Mouse (Mus musculus) heart, embryonic 15.5 days (tissue): Measurements from ENCODE around the gene Exoc4. TPM values are rescaled to one million over a fixed set of nuclear protein-coding genes. Genes with fewer than 3 reads are reported as not detected.
A peak's percentile ranks its signal among the peaks of the same experiment; 100 is the strongest.

Experiments
- ATAC-seq: fragments of 200-750 bp; cut with Nextera tagmentation; replicated peaks from 2 replicates; pipeline ENCODE4 v1.8.0; 2017; ENCODE audit warnings: low read depth, moderate TSS enrichment; ENCODE audit not compliant: insufficient number of reproducible peaks, insufficient read depth, low FRiP score
- H3K27ac ChIP-seq: fragments of 300-500 bp; sonication (generic); 2 replicates; pipeline ENCODE4 v1.5.1; 2015; ENCODE audit warnings: mild to moderate bottlenecking, inconsistent platforms
- H3K27me3 ChIP-seq: fragments of 300-500 bp; sonication (generic); 2 replicates; pipeline ENCODE4 v1.6.1; 2015; ENCODE audit warnings: inconsistent platforms
- H3K36me3 ChIP-seq: fragments of 300-500 bp; sonication (generic); 2 replicates; pipeline ENCODE4 v1.6.1; 2015; ENCODE audit warnings: mild to moderate bottlenecking, inconsistent platforms
- H3K4me1 ChIP-seq: fragments of 300-500 bp; sonication (generic); replicated peaks from 2 replicates; pipeline ENCODE4 v1.6.1; 2015; ENCODE audit warnings: inconsistent platforms
- H3K4me2 ChIP-seq: fragments of 300-500 bp; sonication (generic); 2 replicates; pipeline ENCODE4 v1.6.1; 2015; ENCODE audit warnings: inconsistent platforms, mild to moderate bottlenecking, moderate library complexity
- H3K4me3 ChIP-seq: fragments of 300-500 bp; sonication (generic); 2 replicates; pipeline ENCODE4 v1.5.1; 2015; ENCODE audit warnings: mild to moderate bottlenecking, inconsistent platforms
- H3K9ac ChIP-seq: fragments of 300-500 bp; sonication (generic); 2 replicates; pipeline ENCODE4 v1.6.1; 2015; ENCODE audit warnings: mild to moderate bottlenecking, inconsistent platforms
- H3K9me3 ChIP-seq: fragments of 300-500 bp; sonication (generic); replicated peaks from 2 replicates; pipeline ENCODE4 v1.6.1; 2016; ENCODE audit warnings: inconsistent platforms
- WGBS: fragments of 180-500 bp; shearing (Covaris S2); methylation state at CpG from one replicate; pipeline ENCODE4 v1.1.7; 2015; ENCODE audit warnings: mixed read lengths; 5-methylcytosine and 5-hydroxymethylcytosine counted together
- polyA plus RNA-seq: library from polyadenylated mRNA; unstranded; fragments of >200 nt; fragmentation: Nextera tagmentation; extraction: Ambion mirVana; gene quantifications from 2 replicates; pipeline ENCODE4 v1.2.1, GENCODE M21; 2015

Gene Exoc4
- polyA plus RNA-seq, 1 experiment from 2014 or later: 26.5 TPM

- H3K27ac ChIP-seq: no peak overlapping the region
- H3K27me3 ChIP-seq: no peaks in the 10 kb centered on the region
- no peak overlapping the region for H3K4me3 ChIP-seq
- no peaks in the 10 kb centered on the region for H3K36me3 ChIP-seq
- H3K9ac ChIP-seq: no peak overlapping the region
- no peak overlapping the region for H3K4me2 ChIP-seq
- no peaks in the 10 kb centered on the region for H3K9me3 ChIP-seq
- WGBS: 41% methylated on average over 1 of the region's 1 CpGs
- ATAC-seq: no peak
- peaks cover 5% of the 10 kb centered on the region; the same call in 1 of the 2 replicates for H3K4me1 ChIP-seq
These were observed 656.2 kb downstream of the Exoc4 start for GRCm38 (mm10) chr6:33905099-33905498.

DNA sequence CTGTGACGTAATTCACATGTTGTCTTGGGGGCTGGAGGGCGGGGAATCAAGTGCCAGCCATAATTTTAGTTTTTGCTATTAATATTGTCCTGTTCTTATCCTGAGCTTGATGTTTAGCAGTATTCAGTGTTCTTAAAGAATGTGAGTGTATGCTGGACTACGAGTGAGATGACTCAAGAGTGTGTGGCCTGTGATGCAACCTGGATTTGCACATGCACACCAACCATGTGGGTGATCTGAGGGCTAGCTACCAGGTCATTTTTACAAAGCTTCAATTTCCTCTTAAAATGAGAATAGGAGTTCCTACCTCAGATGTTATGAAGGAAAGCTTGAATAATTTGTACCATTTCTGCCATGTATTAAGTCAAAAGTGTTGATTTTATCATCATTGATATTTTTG, 661.8 kb downstream of the Exoc4 start:
- H3K27me3 ChIP-seq: no peaks in the 10 kb centered on the region
- H3K4me1 ChIP-seq: peaks cover 12% of the 10 kb centered on the region
- H3K4me2 ChIP-seq: no peak overlapping the region
- WGBS: 78% methylated on average over 3 of the region's 3 CpGs
- H3K27ac ChIP-seq: no peak overlapping the region
- no peak for ATAC-seq
- no peak overlapping the region for H3K4me3 ChIP-seq
- no peaks in the 10 kb centered on the region for H3K9me3 ChIP-seq
- no peak overlapping the region for H3K9ac ChIP-seq
- no peaks in the 10 kb centered on the region for H3K36me3 ChIP-seq

DNA sequence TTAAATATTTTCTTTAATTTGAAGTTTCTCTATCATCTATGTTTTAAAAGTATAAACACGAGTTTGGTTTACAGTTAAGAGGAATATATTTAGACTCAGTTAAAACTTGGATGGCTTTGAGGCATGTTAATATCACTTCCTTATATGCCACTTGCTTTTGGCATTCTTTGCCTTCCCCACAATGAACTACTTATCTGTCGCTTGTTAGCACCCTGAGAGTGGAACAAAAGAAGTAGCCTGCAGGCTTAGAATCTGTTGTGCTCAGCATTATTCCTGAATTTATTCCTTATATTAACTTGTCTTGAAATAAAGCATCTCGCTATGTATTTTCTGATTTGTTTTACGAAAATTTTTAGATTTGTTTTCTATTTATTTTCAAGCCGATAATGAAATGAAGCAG, 664.2 kb downstream of the Exoc4 start:
- no peak for ATAC-seq
- H3K27ac ChIP-seq: peak overlapping the region; percentile 80
- H3K9me3 ChIP-seq: no peaks in the 10 kb centered on the region
- 50% methylated on average over 5 of the region's 5 CpGs for WGBS
- no peaks in the 10 kb centered on the region for H3K27me3 ChIP-seq
- no peak overlapping the region for H3K9ac ChIP-seq
- H3K4me3 ChIP-seq: no peak overlapping the region
- peaks cover 12% of the 10 kb centered on the region for H3K4me1 ChIP-seq
- no peaks in the 10 kb centered on the region for H3K36me3 ChIP-seq
- H3K4me2 ChIP-seq: no peak overlapping the region

DNA sequence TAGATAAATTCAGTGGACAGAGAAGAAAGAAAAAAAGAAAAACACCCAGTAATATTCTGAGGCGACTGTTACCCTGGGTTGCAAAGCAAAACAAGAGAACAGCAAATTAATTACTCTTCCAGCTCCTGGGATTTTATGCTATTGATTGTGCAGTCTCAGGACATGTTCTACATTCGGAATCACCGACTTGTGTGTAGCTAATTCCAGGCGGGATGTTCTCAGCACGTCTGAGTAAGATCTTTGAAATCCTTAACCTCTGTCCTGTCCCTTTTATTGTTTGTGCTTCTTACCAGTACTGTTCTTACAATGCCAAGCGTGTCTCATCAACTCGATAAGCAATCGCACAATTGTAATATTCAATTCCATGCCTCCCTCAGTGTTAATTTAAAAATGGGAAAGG, 664.6 kb downstream of the Exoc4 start:
- Histone ChIP-seq H3K27ac (peak overlapping the region; percentile 80; the same call in 1 of the 2 replicates), H3K4me3 (no peak overlapping the region), H3K36me3 (no peaks in the 10 kb centered on the region), H3K9me3 (no peaks in the 10 kb centered on the region), H3K4me1 (peaks cover 12% of the 10 kb centered on the region), H3K4me2 (no peak overlapping the region), H3K9ac (no peak overlapping the region), H3K27me3 (no peaks in the 10 kb centered on the region)
- no peak for ATAC-seq
- WGBS: 69% methylated on average over 8 of the region's 8 CpGs

GRCm38 (mm10) chr6:33913964-33914363, 665.1 kb downstream of the Exoc4 start:
- H3K27me3 ChIP-seq: no peaks in the 10 kb centered on the region
- no peak overlapping the region for H3K4me3 ChIP-seq
- H3K9me3 ChIP-seq: no peaks in the 10 kb centered on the region
- 79% methylated on average over 4 of the region's 4 CpGs for WGBS
- H3K4me2 ChIP-seq: no peak overlapping the region
- no peak for ATAC-seq
- no peaks in the 10 kb centered on the region for H3K36me3 ChIP-seq
- H3K27ac ChIP-seq: no peak overlapping the region
- no peak overlapping the region for H3K9ac ChIP-seq
- peaks cover 12% of the 10 kb centered on the region for H3K4me1 ChIP-seq

GRCm38 (mm10) chr6:33923571-33923970, 674.7 kb downstream of the Exoc4 start:
- ATAC-seq: no peak
- H3K4me2 ChIP-seq: no peak overlapping the region
- no peak overlapping the region for H3K9ac ChIP-seq
- WGBS: 85% methylated on average over 2 of the region's 2 CpGs
- no peak overlapping the region for H3K27ac ChIP-seq
- H3K27me3 ChIP-seq: no peaks in the 10 kb centered on the region
- H3K36me3 ChIP-seq: no peaks in the 10 kb centered on the region
- no peak overlapping the region for H3K4me3 ChIP-seq
- H3K9me3 ChIP-seq: no peaks in the 10 kb centered on the region
- H3K4me1 ChIP-seq: no peaks in the 10 kb centered on the region

GRCm38 (mm10) chr6:33924888-33925287, 676.0 kb downstream of the Exoc4 start:
- Histone ChIP-seq H3K36me3 (no peaks in the 10 kb centered on the region), H3K4me3 (no peak overlapping the region), H3K9ac (no peak overlapping the region), H3K4me2 (no peak overlapping the region), H3K4me1 (peaks cover 6% of the 10 kb centered on the region), H3K27me3 (no peaks in the 10 kb centered on the region), H3K27ac (no peak overlapping the region), H3K9me3 (no peaks in the 10 kb centered on the region)
- ATAC-seq: no peak
- WGBS: 94% methylated on average over 4 of the region's 4 CpGs

DNA sequence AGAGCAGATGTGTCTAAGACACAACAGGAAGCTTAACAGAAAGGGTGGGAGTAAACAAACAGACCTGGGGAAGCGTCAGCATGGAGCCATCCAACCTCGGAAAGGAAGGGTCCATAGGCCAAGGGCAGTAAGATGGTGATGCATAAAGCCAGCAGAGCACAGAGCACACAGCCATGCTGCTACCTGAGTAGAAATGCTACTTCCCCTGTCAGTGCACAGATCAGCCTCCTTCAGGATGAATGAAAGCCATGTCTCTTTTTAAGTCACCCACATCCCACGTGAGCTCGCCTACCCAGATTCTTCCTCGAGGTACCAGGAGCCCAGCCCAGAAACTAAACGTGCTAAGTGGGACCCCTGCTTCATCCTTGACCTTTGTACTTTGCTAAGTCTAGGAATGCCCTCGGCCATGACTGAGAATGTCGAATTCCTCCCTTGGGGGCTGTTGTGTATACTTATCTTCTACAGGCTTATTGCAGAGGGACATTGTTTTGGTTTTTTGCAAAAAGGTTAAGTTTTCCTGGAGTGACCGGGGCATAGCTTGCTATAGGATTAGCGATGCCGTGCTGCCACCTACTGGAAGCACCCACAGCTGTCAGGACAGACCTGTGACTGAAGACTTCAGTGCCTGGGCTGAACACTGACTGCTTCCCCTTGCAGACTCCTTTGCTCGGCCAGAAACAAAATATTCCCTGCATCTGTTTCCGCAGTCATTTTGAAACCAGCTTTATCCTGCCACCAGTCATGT, 680.6 kb downstream of the Exoc4 start:
- Histone ChIP-seq H3K9ac (no peak overlapping the region), H3K4me3 (no peak overlapping the region), H3K4me1 (peaks cover 10% of the 10 kb centered on the region), H3K4me2 (peak overlapping the region; percentile 17; the same call in 1 of the 2 replicates), H3K9me3 (no peaks in the 10 kb centered on the region), H3K36me3 (no peaks in the 10 kb centered on the region), H3K27me3 (no peaks in the 10 kb centered on the region), H3K27ac (peak overlapping the region; percentile 53; the same call in 1 of the 2 replicates)
- peak; percentile 80 for ATAC-seq
- 18% methylated on average over 13 of the region's 13 CpGs for WGBS

DNA sequence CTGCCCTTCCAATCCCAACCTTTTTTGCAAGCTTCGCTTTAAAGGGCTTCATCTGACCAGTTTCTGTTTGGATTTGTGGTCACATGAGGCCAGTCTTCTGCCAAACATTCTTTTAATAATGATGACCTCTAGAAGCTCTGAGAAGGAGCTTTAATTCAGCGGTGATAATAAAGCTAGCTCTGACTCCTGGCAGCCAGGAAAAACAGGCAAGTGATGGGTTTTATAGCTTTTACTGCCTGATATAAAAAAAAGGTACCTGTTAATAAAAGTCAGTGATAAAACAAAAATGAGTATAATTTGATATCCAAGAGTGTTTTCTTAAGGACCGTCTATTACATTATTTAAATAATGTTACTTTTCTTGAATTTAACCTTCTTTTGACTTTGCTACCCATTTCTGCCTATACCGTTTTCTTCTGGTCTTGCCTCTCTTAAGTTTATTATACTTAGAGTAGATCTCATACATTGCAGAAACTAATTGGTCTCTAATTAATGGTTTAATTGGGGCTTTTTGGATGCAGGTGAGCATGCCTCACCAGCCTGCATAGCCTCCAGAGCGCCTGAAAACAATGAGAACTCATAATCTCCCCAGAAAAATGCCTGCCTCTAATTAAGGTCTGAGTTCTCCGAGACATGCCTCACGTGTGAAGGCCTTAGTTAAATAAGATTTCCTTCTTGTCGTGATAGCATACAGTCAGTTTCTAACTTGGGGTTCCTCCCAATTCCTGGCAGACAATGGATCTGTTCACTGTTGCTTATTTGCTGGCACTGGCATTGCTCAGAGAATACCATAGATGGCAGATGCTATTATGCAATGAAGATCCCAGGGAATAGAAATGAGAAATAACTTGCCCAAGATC, 681.4 kb downstream of the Exoc4 start:
- Histone ChIP-seq H3K36me3 (no peaks in the 10 kb centered on the region), H3K9me3 (no peaks in the 10 kb centered on the region), H3K4me1 (peaks cover 10% of the 10 kb centered on the region), H3K4me3 (no peak overlapping the region), H3K4me2 (0 out of 2 replicates have a peak overlapping the region, but pooled peaks have one; percentile 17), H3K27me3 (no peaks in the 10 kb centered on the region), H3K9ac (no peak overlapping the region), H3K27ac (peak overlapping the region; percentile 53; the same call in 1 of the 2 replicates)
- WGBS: 71% methylated on average over 8 of the region's 8 CpGs
- ATAC-seq: no peak

- Histone ChIP-seq H3K9me3 (no peaks in the 10 kb centered on the region), H3K9ac (no peak overlapping the region), H3K27ac (no peak overlapping the region), H3K27me3 (no peaks in the 10 kb centered on the region), H3K36me3 (no peaks in the 10 kb centered on the region), H3K4me3 (no peak overlapping the region), H3K4me1 (peaks cover 13% of the 10 kb centered on the region), H3K4me2 (no peak overlapping the region)
- WGBS: 92% methylated on average over 4 of the region's 4 CpGs
- ATAC-seq: no peak
These were observed 689.0 kb downstream of the Exoc4 start for GRCm38 (mm10) chr6:33937906-33938305.

- 15% methylated on average over 5 of the region's 5 CpGs for whole genome bisulfite sequencing
- Histone ChIP-seq H3K4me1 (peaks cover 13% of the 10 kb centered on the region), H3K4me2 (peak overlapping the region; percentile 34), H3K27ac (peak overlapping the region; percentile 67), H3K27me3 (no peaks in the 10 kb centered on the region), H3K9me3 (no peaks in the 10 kb centered on the region), H3K9ac (no peak overlapping the region), H3K36me3 (no peaks in the 10 kb centered on the region), H3K4me3 (no peak overlapping the region)
- ATAC-seq: peak; percentile 84
These were observed 690.3 kb downstream of the Exoc4 start for GRCm38 (mm10) chr6:33939169-33939568.
